Comparison of ENCODE assay signal across 19 mouse cellular contexts in the genomic region with DNA sequence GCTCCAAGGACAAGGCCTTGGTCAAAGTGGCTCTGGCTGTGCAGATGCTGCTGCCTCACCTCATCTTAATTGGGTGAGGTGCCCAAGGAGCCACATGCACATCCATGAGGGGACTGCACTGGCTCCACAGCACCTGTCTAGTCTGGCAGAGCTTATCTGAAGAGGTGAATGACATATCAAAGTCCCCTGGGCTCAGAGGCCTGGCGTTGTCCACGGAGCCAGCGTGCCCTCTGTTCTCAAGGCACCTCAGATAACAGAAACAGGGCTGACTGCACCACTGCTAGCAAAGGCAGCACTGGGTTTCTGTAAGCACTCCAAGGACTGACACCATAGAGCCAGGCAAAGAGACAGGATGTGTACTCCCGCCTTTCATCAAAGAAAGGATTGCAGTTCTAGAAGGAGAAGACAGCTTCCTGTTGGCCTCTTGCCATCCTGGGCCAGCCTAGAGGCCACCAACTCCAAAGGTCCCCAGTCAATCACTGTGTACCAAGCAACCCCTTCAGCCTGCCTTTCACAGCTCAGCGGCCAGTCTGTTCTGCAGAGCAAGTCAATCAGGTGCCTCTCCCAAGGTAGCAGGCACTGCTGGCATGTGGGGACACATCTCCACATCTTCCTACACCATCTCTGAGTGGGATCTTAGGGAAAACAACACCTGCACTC. TPM values are rescaled to one million over a fixed set of nuclear protein-coding genes. Genes with fewer than 3 reads are reported as not detected.
A peak's percentile ranks its signal among the peaks of the same experiment; 100 is the strongest.
DNase-seq lines count a peak whose midpoint lies in the region; ATAC-seq and TF ChIP-seq lines count a peak whose summit lies in the region.
"Had no signal": no experiment of that assay in that cellular context is flagged by ENCODE, and none has a peak within 500 bp of the region (broad histone marks: within the 10 kb centered on the region; RNA-seq: fewer than 3 reads in every experiment).

No protein-coding gene starts in this region.

- peak overlapping the region; percentile 21 for H3K9ac ChIP-seq in heart, embryonic 14.5 days (ENCODE audit: low read length)
- no peak overlapping the region for H3K9ac ChIP-seq in heart, adult 2 months (ENCODE audit: low read depth, low read length)
- no peak overlapping the region for H3K9ac ChIP-seq in kidney, embryonic 15.5 days
- H3K9ac ChIP-seq in intestine, postnatal 0 days (ENCODE audit: low read depth, low read length) = no peak overlapping the region
- no peak overlapping the region for H3K9ac ChIP-seq in midbrain, postnatal 0 days (replicated peaks; ENCODE audit: low read length, poor library complexity, severe bottlenecking)
- H3K9ac ChIP-seq: forebrain, postnatal 0 days; limb, embryonic 13.5 days; lung, embryonic 15.5 days; stomach, embryonic 15.5 days had no signal

- peak; percentile 40 for ATAC-seq in heart, embryonic 14.5 days (ENCODE audit: insufficient number of reproducible peaks, insufficient read depth, low FRiP score, low read depth)
- no peak for ATAC-seq in kidney, embryonic 15.5 days (replicated peaks; ENCODE audit: low FRiP score)
- ATAC-seq in intestine, postnatal 0 days = peak; percentile 90
- no peak for ATAC-seq in midbrain, postnatal 0 days (ENCODE audit: low FRiP score)
- ATAC-seq: forebrain, postnatal 0 days; Patski had no signal

- intact Hi-C loops in heart, adult 2 months (cut with DNase I) = no loop called here

- no peak overlapping the region for H3K4me2 ChIP-seq in heart, embryonic 14.5 days (ENCODE audit: low read length)
- H3K4me2 ChIP-seq in kidney, embryonic 15.5 days = no peak overlapping the region
- no peak overlapping the region for H3K4me2 ChIP-seq in intestine, postnatal 0 days (replicated peaks; ENCODE audit: low read depth)
- H3K4me2 ChIP-seq in midbrain, postnatal 0 days (ENCODE audit: low read depth, low read length, poor library complexity, severe bottlenecking) = no peak overlapping the region
- H3K4me2 ChIP-seq: limb, embryonic 13.5 days; lung, embryonic 15.5 days; stomach, embryonic 15.5 days had no signal

- peak; percentile 14 for DNase-seq in cerebellum, adult 11 months
- no peak for DNase-seq in cerebellum, postnatal 4 days (ENCODE audit: low spot score in 2 of 2)
- DNase-seq in heart, adult 2 months = no peak
- DNase-seq in kidney, postnatal 36 days = peak; percentile 5 to 54
- no peak for DNase-seq in midbrain, postnatal 0 days (ENCODE audit: low spot score)
- DNase-seq: B cell, adult 2 months; forebrain, postnatal 0 days; gastrocnemius, adult 2 months; thymus, postnatal 14 days had no signal

- no peak overlapping the region for H3K4me3 ChIP-seq in heart, embryonic 14.5 days (ENCODE audit: control insufficient read depth in 1 of 2, insufficient read depth in 1 of 2, low read depth in 1 of 2, low read length in 2 of 2)
- no peak overlapping the region for H3K4me3 ChIP-seq in heart, adult 2 months
- no peak overlapping the region for H3K4me3 ChIP-seq in kidney, embryonic 15.5 days (replicated peaks)
- no peak overlapping the region for H3K4me3 ChIP-seq in intestine, postnatal 0 days (ENCODE audit: low read depth, low read length)
- no peak overlapping the region for H3K4me3 ChIP-seq in midbrain, postnatal 0 days (ENCODE audit: low read depth, low read length)
- H3K4me3 ChIP-seq: gastrocnemius, adult 2 months; left cerebral cortex, adult 2 months; limb, embryonic 13.5 days; lung, embryonic 15.5 days; midbrain, embryonic 10.5 days; stomach, embryonic 15.5 days had no signal

- no peaks in the 10 kb centered on the region for H3K27me3 ChIP-seq in heart, embryonic 14.5 days (ENCODE audit: control insufficient read depth, insufficient read depth, low read length)
- no peaks in the 10 kb centered on the region for H3K27me3 ChIP-seq in heart, adult 2 months (ENCODE audit: control insufficient read depth, insufficient read depth, low read length)
- no peaks in the 10 kb centered on the region for H3K27me3 ChIP-seq in kidney, embryonic 15.5 days
- no peaks in the 10 kb centered on the region for H3K27me3 ChIP-seq in intestine, postnatal 0 days (replicated peaks; ENCODE audit: control insufficient read depth, insufficient read depth, low read length)
- H3K27me3 ChIP-seq in midbrain, postnatal 0 days (ENCODE audit: insufficient read depth, low read length) = no peaks in the 10 kb centered on the region
- H3K27me3 ChIP-seq: limb, embryonic 13.5 days; lung, embryonic 15.5 days; Patski; stomach, embryonic 15.5 days had no signal

- no peaks in the 10 kb centered on the region for H3K9me3 ChIP-seq in heart, embryonic 14.5 days (ENCODE audit: control insufficient read depth, low read length)
- no peaks in the 10 kb centered on the region for H3K9me3 ChIP-seq in kidney, embryonic 15.5 days (replicated peaks)
- no peaks in the 10 kb centered on the region for H3K9me3 ChIP-seq in intestine, postnatal 0 days (ENCODE audit: control insufficient read depth)
- H3K9me3 ChIP-seq in midbrain, postnatal 0 days (ENCODE audit: low read length) = no peaks in the 10 kb centered on the region
- H3K9me3 ChIP-seq: limb, embryonic 13.5 days; lung, embryonic 15.5 days; midbrain, embryonic 10.5 days; stomach, embryonic 15.5 days had no signal

- no peak for TF ChIP-seq EP300 in heart, adult 2 months (IDR thresholded peaks at IDR 0.05; ENCODE audit: insufficient read depth, low read depth, low read length)

- H3K27ac ChIP-seq in heart, embryonic 14.5 days (replicated peaks in 1 of 2; ENCODE audit: control insufficient read depth in 1 of 2, insufficient read depth in 1 of 2, low read depth in 2 of 2, low read length in 2 of 2) = peak overlapping the region in 1 of 2 experiments; percentile 29; a peak in 2 of 4 replicates
- no peak overlapping the region for H3K27ac ChIP-seq in heart, adult 2 months
- no peak overlapping the region for H3K27ac ChIP-seq in kidney, embryonic 15.5 days
- peak overlapping the region; percentile 83 for H3K27ac ChIP-seq in intestine, postnatal 0 days (ENCODE audit: low read depth, low read length)
- no peak overlapping the region for H3K27ac ChIP-seq in midbrain, postnatal 0 days (ENCODE audit: low read depth, low read length)
- H3K27ac ChIP-seq: gastrocnemius, adult 2 months; left cerebral cortex, adult 2 months; limb, embryonic 13.5 days; lung, embryonic 15.5 days; midbrain, embryonic 10.5 days; stomach, embryonic 15.5 days had no signal

- peaks cover 78% of the 10 kb centered on the region for H3K36me3 ChIP-seq in heart, embryonic 14.5 days (ENCODE audit: control insufficient read depth, insufficient read depth, low read length)
- H3K36me3 ChIP-seq in heart, adult 2 months (ENCODE audit: control insufficient read depth, insufficient read depth, low read length) = no peaks in the 10 kb centered on the region; the same call in 1 of the 2 replicates
- peaks cover 88% of the 10 kb centered on the region for H3K36me3 ChIP-seq in kidney, embryonic 15.5 days
- H3K36me3 ChIP-seq in intestine, postnatal 0 days (ENCODE audit: control insufficient read depth, insufficient read depth) = peaks cover 74% of the 10 kb centered on the region
- peaks cover 50% of the 10 kb centered on the region for H3K36me3 ChIP-seq in midbrain, postnatal 0 days (ENCODE audit: insufficient read depth, low read length)

- H3K4me1 ChIP-seq in heart, embryonic 14.5 days (ENCODE audit: control insufficient read depth in 2 of 2, insufficient read depth in 2 of 2, low read length in 2 of 2) = peaks cover 10 to 21% of the 10 kb centered on the region in 2 experiments
- no peaks in the 10 kb centered on the region for H3K4me1 ChIP-seq in heart, adult 2 months (ENCODE audit: control insufficient read depth, insufficient read depth, low read length)
- no peaks in the 10 kb centered on the region for H3K4me1 ChIP-seq in kidney, embryonic 15.5 days
- no peaks in the 10 kb centered on the region for H3K4me1 ChIP-seq in intestine, postnatal 0 days (replicated peaks; ENCODE audit: control insufficient read depth, insufficient read depth, low read length)
- H3K4me1 ChIP-seq in midbrain, postnatal 0 days (ENCODE audit: insufficient read depth, low read length) = no peaks in the 10 kb centered on the region
- H3K4me1 ChIP-seq: limb, embryonic 13.5 days; lung, embryonic 15.5 days; midbrain, embryonic 10.5 days; stomach, embryonic 15.5 days had no signal

- TF ChIP-seq CTCF in heart, adult 2 months (IDR thresholded peaks at IDR 0.05) = no peak
- TF ChIP-seq CTCF in intestine, postnatal 0 days (IDR thresholded peaks at IDR 0.05; ENCODE audit: low read depth) = no peak
- TF ChIP-seq CTCF in midbrain, postnatal 0 days (IDR thresholded peaks at IDR 0.05) = no peak

- WGBS in heart, embryonic 14.5 days = 28% methylated on average over 5 of the region's 5 CpGs
- WGBS in heart, adult 2 months = 47% methylated on average over 5 of the region's 5 CpGs
- 87% methylated on average over 5 of the region's 5 CpGs for WGBS in kidney, embryonic 15.5 days
- 35% methylated on average over 5 of the region's 5 CpGs for WGBS in intestine, postnatal 0 days
- WGBS in midbrain, postnatal 0 days = 91% methylated on average over 5 of the region's 5 CpGs

- H3K79me2 ChIP-seq in heart, adult 2 months (replicated peaks; ENCODE audit: control insufficient read depth, insufficient read depth, low read length) = no peaks in the 10 kb centered on the region

- no peak for TF ChIP-seq POLR2A in heart, adult 2 months (IDR thresholded peaks at IDR 0.05; ENCODE audit: insufficient read depth, low read depth, low read length)

RNA-seq across cellular contexts. Expression of a gene that starts 10.1 kb away (rescaled TPM):
- polyA plus RNA-seq in heart, embryonic 14.5 days (2014; fragmentation: Nextera tagmentation; extraction: Ambion mirVana) = 2.9 and 4.5 TPM in 2 replicates
- total RNA-seq in heart, adult 2 months (2021) = under 1 TPM; 0.26 to 0.32 TPM
- 0.16 and 0.47 TPM in 2 replicates for polyA plus RNA-seq in heart, adult 2 months (2012; rRNA removed)
- polyA plus RNA-seq in kidney, embryonic 15.5 days (2015; fragmentation: Nextera tagmentation; extraction: Ambion mirVana) = 6.8 and 7.8 TPM in 2 replicates
- 8.0 and 9.4 TPM in 2 replicates for polyA plus RNA-seq in intestine, postnatal 0 days (2015; fragmentation: Nextera tagmentation; extraction: Ambion mirVana)
- 22.5 and 25.3 TPM in 2 replicates for total RNA-seq in midbrain, postnatal 0 days (2014; rRNA removed)
- polyA plus RNA-seq in midbrain, postnatal 0 days (2015; fragmentation: Nextera tagmentation; extraction: Ambion mirVana) = 30.8 and 35.5 TPM in 2 replicates
- total RNA-seq: hematopoietic stem cell, adult 5-6 weeks had no signal

RNA-seq across cellular contexts. Expression of a gene that starts 37.2 kb away (rescaled TPM):
- 22.7 and 23.7 TPM in 2 replicates for polyA plus RNA-seq in heart, embryonic 14.5 days (2014; fragmentation: Nextera tagmentation; extraction: Ambion mirVana)
- 10 to 100 TPM; 16.9 to 18.4 TPM for total RNA-seq in heart, adult 2 months (2021)
- polyA plus RNA-seq in heart, adult 2 months (2012; rRNA removed) = 45.9 and 46.9 TPM in 2 replicates
- polyA plus RNA-seq in kidney, embryonic 15.5 days (2015; fragmentation: Nextera tagmentation; extraction: Ambion mirVana) = 38.8 and 42.6 TPM in 2 replicates
- polyA plus RNA-seq in intestine, postnatal 0 days (2015; fragmentation: Nextera tagmentation; extraction: Ambion mirVana) = 8.7 and 9.0 TPM in 2 replicates
- total RNA-seq in midbrain, postnatal 0 days (2014; rRNA removed) = 49.9 and 58.5 TPM in 2 replicates
- polyA plus RNA-seq in midbrain, postnatal 0 days (2015; fragmentation: Nextera tagmentation; extraction: Ambion mirVana) = 23.4 and 24.7 TPM in 2 replicates

Comparison
In these comparisons a context has a peak if more than half of its experiments do, and no peak if none do; other contexts are left out.
1. DNase-seq: peak in cerebellum, adult 11 months (single experiment) and kidney, postnatal 36 days (2 of 2); none in cerebellum, postnatal 4 days (0 of 2), heart, adult 2 months (0 of 2) and midbrain, postnatal 0 days (single experiment).
2. ATAC-seq: peak in heart, embryonic 14.5 days (single experiment) and intestine, postnatal 0 days (single experiment); none in kidney, embryonic 15.5 days (single experiment) and midbrain, postnatal 0 days (single experiment).